Mouse (Mus musculus) gastrocnemius, adult 18-20 months (tissue): ENCODE measurements around the gene Nsa2. TPM values are rescaled to one million over a fixed set of nuclear protein-coding genes. Genes with fewer than 3 reads are reported as not detected.
"Not testable (repeated sequence)": the region's sequence is repeated elsewhere in the genome, so short reads cannot be mapped to it uniquely, and the experiment has no call there.

Experiments used
- DNase-seq: peaks from one replicate; pipeline ENCODE4 v3.0.0; 2021; ENCODE audit warnings: low spot score
- long read RNA-seq, 2 experiments: library from polyadenylated mRNA; stranded (forward); transcript quantifications; one replicate each; pipeline ENCODE4 v2.0.0; 2021
- total RNA-seq, 2 experiments: library from RNA; stranded (reverse); gene quantifications; 2 replicates each; pipeline ENCODE4 v1.2.3; 2021

Nsa2 gene
- total RNA-seq, result 10 to 100 TPM; 47.9 to 49.4 TPM
- long read RNA-seq, experiment 1, transcript Nsa2-201 (6 exons, 2,700 nt), result major isoform, 18 of 21 reads
- long read RNA-seq, experiment 1, partial matches to known transcripts, result 2 of 21 reads
- long read RNA-seq, experiment 1, other reads (novel, unspliced or antisense), result 1 of 21 reads
- long read RNA-seq, experiment 2, transcript Nsa2-201 (6 exons, 2,700 nt), result major isoform, 14 of 17 reads
- long read RNA-seq, experiment 2, partial matches to known transcripts, result 2 of 17 reads
- long read RNA-seq, experiment 2, other reads (novel, unspliced or antisense), result 1 of 17 reads

GRCm38 (mm10) chr13:97137466-97138400 is at the start of gene Nsa2, which contains the start of gene Gfm2:
TSS of gene Nsa2 (minus strand) at chr13:97137937.
TSS of gene Gfm2 (plus strand) at chr13:97137937.
- peak; percentile 91 for DNase-seq

- DNase-seq, result no peak
Observed at GRCm38 (mm10) chr13:97186346-97186745, 48.6 kb upstream of the Nsa2 start.

GRCm38 (mm10) chr13:97184656-97185055 is 46.9 kb upstream of the Nsa2 start:
- no peak for DNase-seq

DNA sequence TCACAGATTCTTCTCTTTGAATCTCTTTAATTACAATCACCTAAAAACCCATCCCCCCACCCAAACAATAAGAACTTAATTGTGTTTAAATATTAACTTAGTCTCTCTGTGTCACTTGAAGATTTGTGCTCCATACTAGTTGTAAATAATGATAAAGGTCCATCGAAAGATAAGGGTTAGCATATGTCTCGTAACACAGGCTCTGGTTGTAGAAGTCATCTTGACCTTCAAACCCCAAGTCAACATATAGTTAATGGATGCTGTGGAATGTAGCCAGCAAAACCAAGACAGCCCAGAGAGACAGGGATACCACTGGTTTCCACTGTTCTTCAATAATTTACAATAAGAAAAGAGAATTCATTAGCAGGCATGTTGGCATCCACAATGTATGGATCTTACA is 46.4 kb upstream of the Nsa2 start:
- DNase-seq, result no peak

- DNase-seq, result no peak
Observed at GRCm38 (mm10) chr13:97182821-97183220, 45.1 kb upstream of the Nsa2 start.

DNA sequence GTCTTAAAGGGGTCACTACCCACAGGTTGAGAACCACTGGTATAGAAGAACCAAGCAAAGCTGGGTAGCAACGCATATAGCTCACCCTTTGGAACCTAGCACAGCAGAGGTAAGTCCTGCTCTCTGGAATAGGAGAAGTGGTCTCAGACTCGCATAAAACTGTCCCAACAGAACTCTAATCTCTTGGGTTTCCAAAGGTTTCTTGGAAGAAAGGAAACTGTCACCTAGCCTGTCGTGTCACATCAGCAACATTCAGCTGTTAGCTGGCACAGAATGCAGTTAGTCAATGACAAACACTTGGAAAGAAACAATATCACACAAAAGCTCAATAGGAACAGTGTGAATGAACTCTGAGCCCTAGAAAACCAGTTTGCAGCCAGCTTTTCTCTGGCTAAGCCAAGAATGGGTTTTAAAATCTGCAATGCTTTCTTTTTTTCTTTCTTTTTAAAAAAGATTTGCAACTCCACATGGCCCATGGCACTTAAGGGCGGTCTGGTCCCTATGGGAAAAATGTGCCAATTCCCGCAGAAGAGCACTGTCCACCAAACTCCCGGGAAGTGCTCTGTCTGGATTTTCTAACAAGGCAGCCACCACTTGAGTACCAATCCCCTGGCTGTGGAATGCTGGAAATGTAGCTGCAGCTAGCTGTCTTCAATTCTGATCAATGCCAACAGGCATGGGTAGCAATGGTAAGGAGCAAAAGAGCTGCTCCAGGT is 42.5 kb upstream of the Nsa2 start:
- DNase-seq, result no peak

- DNase-seq, result no peak
Observed at GRCm38 (mm10) chr13:97178943-97179342, 41.2 kb upstream of the Nsa2 start.

DNA sequence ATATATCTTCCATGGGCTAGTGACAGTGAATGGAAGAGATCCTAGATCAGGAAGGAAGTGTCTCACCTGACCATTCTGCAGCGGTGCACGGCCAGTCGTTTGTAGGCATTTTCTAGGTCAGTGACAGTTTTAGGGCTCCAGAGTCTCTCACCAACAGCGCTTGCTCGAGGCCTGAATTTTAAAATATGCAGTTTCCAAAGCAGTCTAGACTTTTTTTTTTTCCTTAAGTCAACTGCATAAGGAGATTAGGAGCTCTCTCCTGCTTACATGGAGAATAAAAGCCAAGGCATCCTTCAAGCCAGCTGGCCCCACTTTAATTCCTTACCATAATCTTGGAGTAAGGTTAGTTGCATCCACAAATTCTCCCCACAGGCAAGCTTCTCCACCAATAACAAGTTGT is 39.0 kb upstream of the Nsa2 start:
- no peak for DNase-seq

GRCm38 (mm10) chr13:97175520-97176264 is 38.0 kb upstream of the Nsa2 start:
- DNase-seq, result no peak

DNA sequence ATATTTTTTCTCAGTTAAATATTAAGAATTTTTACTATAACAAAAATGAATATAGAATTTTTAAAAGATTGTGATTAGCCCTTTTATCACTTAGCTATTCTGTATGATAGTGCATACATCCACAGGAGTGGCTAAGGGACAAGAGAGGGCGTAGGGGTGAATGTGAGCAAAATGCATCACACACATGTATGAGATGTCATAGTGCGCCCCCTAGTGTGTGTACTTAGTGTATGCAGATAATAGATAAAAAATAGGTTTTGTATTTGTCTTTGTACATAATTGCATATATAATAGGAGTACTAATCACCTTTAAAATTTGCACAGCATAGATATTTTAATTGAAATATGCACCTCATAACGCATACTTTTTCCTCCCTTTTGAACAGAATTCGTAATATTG is 8.1 kb upstream of the Nsa2 start:
- DNase-seq, result peak; percentile 23

GRCm38 (mm10) chr13:97142321-97142720 is 4.6 kb upstream of the Nsa2 start:
- no peak for DNase-seq

- not testable (repeated sequence) for DNase-seq
Observed at GRCm38 (mm10) chr13:97138404-97138931, 731 bp upstream of the Nsa2 start.

- DNase-seq, result not testable (repeated sequence)
Observed at GRCm38 (mm10) chr13:97130413-97130812, 7.3 kb downstream of the Nsa2 start.

DNA sequence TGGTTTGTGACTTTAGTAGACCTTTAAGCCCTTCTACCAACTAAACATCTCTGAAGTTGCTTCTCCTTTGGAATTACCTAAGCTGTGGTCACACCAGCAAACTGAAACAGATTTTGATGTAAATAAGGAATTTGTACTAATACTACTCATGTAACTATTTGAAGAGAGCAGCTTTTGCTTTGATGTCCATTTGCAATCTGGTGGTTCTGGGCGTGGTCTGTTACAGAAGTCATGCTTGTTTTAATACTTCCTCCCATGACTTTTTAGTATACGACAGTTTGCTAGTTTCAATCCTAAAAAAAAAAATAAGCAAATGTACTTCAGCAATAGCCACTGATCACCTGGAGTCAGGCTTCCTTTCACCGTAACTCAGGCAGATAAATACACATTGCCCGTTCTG is 8.1 kb downstream of the Nsa2 start:
- DNase-seq, result not testable (repeated sequence)

GRCm38 (mm10) chr13:97121341-97121740 is 16.4 kb downstream of the Nsa2 start:
- no peak for DNase-seq

DNA sequence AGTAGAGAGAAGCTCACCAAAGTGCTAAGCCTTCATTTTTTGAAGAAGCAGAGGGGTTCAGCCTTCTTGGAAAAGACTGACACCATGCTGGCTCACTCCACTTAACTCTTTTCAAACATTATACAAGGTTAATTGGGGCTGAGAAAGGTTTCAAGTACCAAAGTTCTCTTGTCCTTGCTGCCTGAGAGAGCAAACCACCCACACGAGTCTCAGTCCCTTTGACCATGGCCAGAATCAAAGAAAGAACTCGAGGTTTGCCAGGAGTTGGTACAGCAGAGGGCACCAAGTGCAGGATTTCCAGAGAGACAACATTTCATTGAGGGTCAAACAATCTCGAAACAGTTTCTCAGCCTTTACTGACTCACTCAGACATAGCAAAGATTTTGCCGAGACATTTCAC is 28.7 kb downstream of the Nsa2 start:
- DNase-seq, result no peak

DNA sequence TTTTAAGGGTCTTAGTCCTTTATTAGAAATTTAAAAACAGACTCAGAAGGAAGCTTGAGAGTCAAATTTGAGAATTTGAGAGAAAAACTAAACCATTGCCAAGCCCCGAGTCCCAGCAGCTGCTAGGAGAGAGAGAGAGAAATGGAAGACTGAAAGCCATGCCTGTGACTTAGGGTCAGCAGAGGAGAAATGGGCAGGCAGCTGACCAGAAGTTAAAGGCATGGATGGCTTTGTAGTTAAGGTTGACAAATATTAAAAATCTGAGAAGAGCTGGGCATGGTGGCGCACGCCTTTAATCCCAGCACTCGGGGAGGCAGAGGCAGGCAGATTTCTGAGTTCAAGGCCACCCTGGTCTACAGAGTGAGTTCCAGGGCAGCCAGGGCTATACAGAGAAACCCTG is 30.0 kb downstream of the Nsa2 start:
- DNase-seq, result not testable (repeated sequence)

DNA sequence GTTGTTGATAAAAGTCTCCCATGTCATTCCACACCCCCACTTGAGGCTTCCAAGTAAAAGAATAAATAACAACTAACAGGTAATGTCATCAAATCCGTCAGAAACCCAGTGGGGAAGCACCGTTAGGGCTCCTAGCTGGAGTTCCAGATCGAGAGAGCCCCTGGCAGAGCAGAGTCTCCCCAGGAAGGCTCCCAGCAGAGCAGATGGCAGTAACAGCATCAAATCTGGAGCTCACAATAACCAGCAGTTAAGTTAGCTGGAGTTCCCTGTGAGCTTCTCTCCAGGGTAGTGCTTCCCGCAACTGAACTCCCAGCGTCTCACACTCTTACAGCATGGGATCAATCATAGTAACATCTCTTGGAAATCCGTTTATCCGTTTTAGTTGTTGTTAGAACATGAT is 32.7 kb downstream of the Nsa2 start:
- DNase-seq, result no peak

DNA sequence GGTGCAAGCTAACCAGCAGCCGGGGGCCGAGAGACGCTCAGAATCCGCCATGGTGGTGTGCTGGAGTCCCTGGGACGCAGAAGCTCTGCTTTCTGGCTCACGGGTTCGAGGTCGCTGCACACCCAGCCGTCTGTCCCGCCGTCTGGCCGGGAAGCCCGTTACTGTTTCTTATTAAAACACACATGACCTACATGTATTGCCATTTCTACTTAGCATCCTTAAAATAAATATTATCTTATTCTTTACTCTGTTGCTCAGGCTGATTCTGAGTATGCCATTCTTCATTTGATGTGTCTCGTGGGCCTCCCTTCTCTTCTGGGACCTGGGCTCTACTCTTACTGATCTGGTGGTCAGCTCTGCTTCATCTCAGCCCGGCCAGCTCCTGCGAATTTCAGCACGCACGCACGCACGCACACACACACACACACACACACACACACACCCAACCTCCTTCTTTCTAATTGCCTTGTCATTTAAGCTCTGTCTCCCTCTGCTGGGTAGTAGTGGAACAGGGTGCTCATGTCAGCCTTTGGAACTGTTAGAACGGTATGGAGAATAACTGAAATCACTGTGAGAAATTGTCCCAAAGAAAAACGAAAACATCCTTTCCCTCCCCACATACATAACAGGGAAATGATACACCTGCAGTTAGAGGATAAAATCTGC is 38.4 kb downstream of the Nsa2 start, which contains the start of gene Gm6169:
Gene Gm6169, minus strand, starts transcription at position 51 of the 666 bp plus-strand sequence.
- no peak for DNase-seq

- DNase-seq, result no peak
Observed at GRCm38 (mm10) chr13:97095726-97096125, 42.0 kb downstream of the Nsa2 start.
